Mouse (Mus musculus) hindbrain, embryonic 13.5 days (tissue): ENCODE measurements around the gene Dnah2. TPM values are rescaled to one million over a fixed set of nuclear protein-coding genes. Genes with fewer than 3 reads are reported as not detected.
A peak's percentile ranks its signal among the peaks of the same experiment; 100 is the strongest.

Experiments
- ATAC-seq: fragments of 200-750 bp; cut with Nextera tagmentation; 2 replicates; pipeline ENCODE4 v1.8.0; 2017; ENCODE audit warnings: moderate TSS enrichment; ENCODE audit not compliant: low FRiP score
- H3K27ac ChIP-seq: fragments of 300-500 bp; sonication (generic); 2 replicates; pipeline ENCODE4 v1.5.1; 2015; ENCODE audit warnings: inconsistent platforms, mild to moderate bottlenecking, moderate library complexity
- H3K27me3 ChIP-seq: fragments of 300-500 bp; sonication (generic); 2 replicates; pipeline ENCODE4 v1.6.1; 2015; ENCODE audit warnings: mild to moderate bottlenecking, inconsistent platforms
- H3K36me3 ChIP-seq: fragments of 300-500 bp; sonication (generic); 2 replicates; pipeline ENCODE4 v1.6.1; 2015; ENCODE audit warnings: mild to moderate bottlenecking, inconsistent platforms
- H3K4me1 ChIP-seq: fragments of 300-500 bp; sonication (generic); replicated peaks from 2 replicates; pipeline ENCODE4 v1.6.1; 2015; ENCODE audit warnings: inconsistent platforms
- H3K4me2 ChIP-seq: fragments of 300-500 bp; sonication (generic); 2 replicates; pipeline ENCODE4 v1.6.1; 2015; ENCODE audit warnings: inconsistent platforms, mild to moderate bottlenecking, moderate library complexity
- H3K4me3 ChIP-seq: fragments of 300-500 bp; sonication (generic); 2 replicates; pipeline ENCODE4 v1.5.1; 2015; ENCODE audit warnings: mild to moderate bottlenecking, inconsistent platforms
- H3K9ac ChIP-seq: fragments of 300-500 bp; sonication (generic); 2 replicates; pipeline ENCODE4 v1.6.1; 2015; ENCODE audit warnings: mild to moderate bottlenecking, inconsistent platforms
- H3K9me3 ChIP-seq: fragments of 300-500 bp; sonication (generic); 2 replicates; pipeline ENCODE4 v1.6.1; 2016; ENCODE audit warnings: inconsistent platforms
- WGBS: fragments of 180-500 bp; shearing (Covaris S2); methylation state at CpG from one replicate; pipeline ENCODE4 v1.1.7; 2015; 5-methylcytosine and 5-hydroxymethylcytosine counted together
- polyA plus RNA-seq: library from polyadenylated mRNA; unstranded; fragments of >200 nt; fragmentation: Nextera tagmentation; extraction: Ambion mirVana; gene quantifications from 2 replicates; pipeline ENCODE4 v1.2.1, GENCODE M21; 2015

The Dnah2 gene
- polyA plus RNA-seq, 1 experiment from 2014 or later, result 2.1 TPM

- Histone ChIP-seq H3K9me3 (no peaks in the 10 kb centered on the region), H3K27me3 (no peaks in the 10 kb centered on the region), H3K4me3 (peak within 1 kb of the TSS; percentile 90), H3K9ac (peak within 1 kb of the TSS; percentile 98), H3K4me2 (peak within 1 kb of the TSS; percentile 97), H3K27ac (peak within 1 kb of the TSS; percentile 91), H3K4me1 (peaks cover 62% of the 10 kb centered on the region), H3K36me3 (peaks cover 45% of the 10 kb centered on the region)
- ATAC-seq, result peak; percentile 49
- WGBS, result under 1% methylated on average over 48 of the region's 59 CpGs
Observed at GRCm38 (mm10) chr11:69559851-69560765, 11.2 kb upstream of the Dnah2 start, which contains the start of gene Efnb3. Efnb3 (minus strand) TSS chr11:69560205.

GRCm38 (mm10) chr11:69559183-69559582 is 10.3 kb upstream of the Dnah2 start:
- Histone ChIP-seq H3K4me3 (peak overlapping the region; percentile 90), H3K4me2 (peak overlapping the region; percentile 97), H3K27ac (peak overlapping the region; percentile 91), H3K9ac (peak overlapping the region; percentile 98), H3K4me1 (peaks cover 72% of the 10 kb centered on the region), H3K9me3 (no peaks in the 10 kb centered on the region), H3K27me3 (no peaks in the 10 kb centered on the region), H3K36me3 (peaks cover 38% of the 10 kb centered on the region)
- ATAC-seq, result no peak
- WGBS, result 8% methylated on average over 5 of the region's 5 CpGs

GRCm38 (mm10) chr11:69558756-69559155 is 9.8 kb upstream of the Dnah2 start:
- no peaks in the 10 kb centered on the region for H3K9me3 ChIP-seq
- peak overlapping the region; percentile 91 for H3K27ac ChIP-seq
- H3K4me2 ChIP-seq, result peak overlapping the region; percentile 97
- peak overlapping the region; percentile 98 for H3K9ac ChIP-seq
- 10% methylated on average over 6 of the region's 6 CpGs for WGBS
- no peak for ATAC-seq
- peaks cover 36% of the 10 kb centered on the region for H3K36me3 ChIP-seq
- H3K4me1 ChIP-seq, result peaks cover 76% of the 10 kb centered on the region
- H3K27me3 ChIP-seq, result no peaks in the 10 kb centered on the region
- peak overlapping the region; percentile 90 for H3K4me3 ChIP-seq

GRCm38 (mm10) chr11:69557381-69557958 is 8.6 kb upstream of the Dnah2 start:
- Histone ChIP-seq H3K4me1 (peaks cover 89% of the 10 kb centered on the region), H3K9ac (peak overlapping the region; percentile 98), H3K27ac (peak overlapping the region; percentile 77), H3K27me3 (no peaks in the 10 kb centered on the region), H3K4me2 (peak overlapping the region; percentile 97), H3K4me3 (peak overlapping the region; percentile 90), H3K36me3 (peaks cover 25% of the 10 kb centered on the region), H3K9me3 (no peaks in the 10 kb centered on the region)
- ATAC-seq, result no peak
- WGBS, result 14% methylated on average over 14 of the region's 14 CpGs

- no peak overlapping the region for H3K9ac ChIP-seq
- no peak overlapping the region for H3K4me2 ChIP-seq
- H3K9me3 ChIP-seq, result no peaks in the 10 kb centered on the region
- peaks cover 79% of the 10 kb centered on the region for H3K4me1 ChIP-seq
- 78% methylated on average over 5 of the region's 5 CpGs for WGBS
- H3K4me3 ChIP-seq, result no peak overlapping the region
- peak overlapping the region; percentile 96 for H3K27ac ChIP-seq
- H3K36me3 ChIP-seq, result peaks cover 16% of the 10 kb centered on the region
- H3K27me3 ChIP-seq, result no peaks in the 10 kb centered on the region
- no peak for ATAC-seq
Observed at GRCm38 (mm10) chr11:69554539-69555140, 5.7 kb upstream of the Dnah2 start.

GRCm38 (mm10) chr11:69553341-69553721 is 4.4 kb upstream of the Dnah2 start:
- WGBS, result 3% methylated on average over 2 of the region's 2 CpGs
- Histone ChIP-seq H3K27me3 (no peaks in the 10 kb centered on the region; the same call in 1 of the 2 replicates), H3K36me3 (peaks cover 16% of the 10 kb centered on the region), H3K9ac (peak overlapping the region; percentile 67), H3K4me1 (peaks cover 79% of the 10 kb centered on the region), H3K9me3 (no peaks in the 10 kb centered on the region), H3K4me2 (peak overlapping the region; percentile 49), H3K27ac (peak overlapping the region; percentile 96), H3K4me3 (peak overlapping the region; percentile 15; the same call in 1 of the 2 replicates)
- no peak for ATAC-seq

GRCm38 (mm10) chr11:69552622-69553340 is 3.9 kb upstream of the Dnah2 start:
- Histone ChIP-seq H3K27me3 (no peaks in the 10 kb centered on the region; the same call in 1 of the 2 replicates), H3K4me1 (peaks cover 79% of the 10 kb centered on the region), H3K9ac (peak overlapping the region; percentile 67), H3K36me3 (peaks cover 16% of the 10 kb centered on the region), H3K27ac (peak overlapping the region; percentile 96), H3K4me2 (peak overlapping the region; percentile 49), H3K4me3 (peak overlapping the region; percentile 15; the same call in 1 of the 2 replicates), H3K9me3 (no peaks in the 10 kb centered on the region)
- 10% methylated on average over 14 of the region's 14 CpGs for WGBS
- peak; percentile 83 for ATAC-seq

- no peak overlapping the region for H3K4me2 ChIP-seq
- H3K27ac ChIP-seq, result no peak overlapping the region
- 52% methylated on average over 4 of the region's 4 CpGs for WGBS
- peaks cover 11% of the 10 kb centered on the region for H3K36me3 ChIP-seq
- H3K4me1 ChIP-seq, result peaks cover 79% of the 10 kb centered on the region
- no peaks in the 10 kb centered on the region; the same call in 1 of the 2 replicates for H3K27me3 ChIP-seq
- no peak for ATAC-seq
- no peak overlapping the region for H3K9ac ChIP-seq
- no peaks in the 10 kb centered on the region for H3K9me3 ChIP-seq
- H3K4me3 ChIP-seq, result no peak overlapping the region
Observed at GRCm38 (mm10) chr11:69551310-69551709, 2.4 kb upstream of the Dnah2 start.

GRCm38 (mm10) chr11:69547071-69547470 is 1.8 kb downstream of the Dnah2 start:
- WGBS, result 1% methylated on average over 15 of the region's 15 CpGs
- ATAC-seq, result peak; percentile 8; the same call in 1 of the 2 replicates
- peak overlapping the region; percentile 46 for H3K4me3 ChIP-seq
- H3K27me3 ChIP-seq, result no peaks in the 10 kb centered on the region; the same call in 1 of the 2 replicates
- H3K9me3 ChIP-seq, result no peaks in the 10 kb centered on the region
- peaks cover 70% of the 10 kb centered on the region for H3K4me1 ChIP-seq
- peak overlapping the region; percentile 75 for H3K9ac ChIP-seq
- H3K36me3 ChIP-seq, result no peaks in the 10 kb centered on the region
- H3K27ac ChIP-seq, result peak overlapping the region; percentile 94
- H3K4me2 ChIP-seq, result peak overlapping the region; percentile 77

GRCm38 (mm10) chr11:69546423-69547053 is 2.4 kb downstream of the Dnah2 start:
- peaks cover 66% of the 10 kb centered on the region for H3K4me1 ChIP-seq
- H3K27me3 ChIP-seq, result no peaks in the 10 kb centered on the region; the same call in 1 of the 2 replicates

GRCm38 (mm10) chr11:69545957-69546356 is 3.0 kb downstream of the Dnah2 start:
- 11% methylated on average over 7 of the region's 7 CpGs for WGBS
- peak; percentile 18; the same call in 1 of the 2 replicates for ATAC-seq
- Histone ChIP-seq H3K4me3 (peak overlapping the region; percentile 46), H3K36me3 (no peaks in the 10 kb centered on the region), H3K27me3 (no peaks in the 10 kb centered on the region; the same call in 1 of the 2 replicates), H3K4me1 (peaks cover 66% of the 10 kb centered on the region), H3K9me3 (no peaks in the 10 kb centered on the region), H3K4me2 (peak overlapping the region; percentile 77), H3K27ac (peak overlapping the region; percentile 94), H3K9ac (peak overlapping the region; percentile 75)

More at GRCm38 (mm10) chr11:69546423-69547053, 2.4 kb downstream of the Dnah2 start:
- WGBS, result under 1% methylated on average over 44 of the region's 44 CpGs
- Histone ChIP-seq H3K9me3 (no peaks in the 10 kb centered on the region), H3K4me3 (peak overlapping the region; percentile 46), H3K4me2 (peak overlapping the region; percentile 77), H3K36me3 (no peaks in the 10 kb centered on the region), H3K27ac (peak overlapping the region; percentile 94), H3K9ac (peak overlapping the region; percentile 75)
- ATAC-seq, result peak; percentile 76
